Mouse (Mus musculus) 3T3-L1 (cell line): ENCODE data around the gene Amn1.

Experiments used
- DNase-seq: peaks from one replicate; pipeline ENCODE4 v3.0.0-alpha.2; 2015; ENCODE audit warnings: low read depth, low spot score

Gene Amn1

GRCm38 (mm10) chr6:149108909-149109308 lies 79.6 kb downstream of the Amn1 start:
- DNase-seq: peak; percentile 66

GRCm38 (mm10) chr6:149107615-149108014 lies 80.9 kb downstream of the Amn1 start:
- DNase-seq: no peak
